Mouse (Mus musculus): ENCODE results near the gene Gm20716.

Gene Gm20716

GRCm38 (mm10) chr2:168230773-168231470 is 758 bp upstream of the Gm20716 start:
- intact Hi-C loops (cut with DNase I) = no loop called here

GRCm38 (mm10) chr2:168229116-168230025 is 793 bp downstream of the Gm20716 start:
- intact Hi-C loops (cut with DNase I) = no loop called here

- intact Hi-C loops (cut with DNase I) = no loop called here
These were observed 6.8 kb downstream of the Gm20716 start for GRCm38 (mm10) chr2:168223326-168223725.

DNA sequence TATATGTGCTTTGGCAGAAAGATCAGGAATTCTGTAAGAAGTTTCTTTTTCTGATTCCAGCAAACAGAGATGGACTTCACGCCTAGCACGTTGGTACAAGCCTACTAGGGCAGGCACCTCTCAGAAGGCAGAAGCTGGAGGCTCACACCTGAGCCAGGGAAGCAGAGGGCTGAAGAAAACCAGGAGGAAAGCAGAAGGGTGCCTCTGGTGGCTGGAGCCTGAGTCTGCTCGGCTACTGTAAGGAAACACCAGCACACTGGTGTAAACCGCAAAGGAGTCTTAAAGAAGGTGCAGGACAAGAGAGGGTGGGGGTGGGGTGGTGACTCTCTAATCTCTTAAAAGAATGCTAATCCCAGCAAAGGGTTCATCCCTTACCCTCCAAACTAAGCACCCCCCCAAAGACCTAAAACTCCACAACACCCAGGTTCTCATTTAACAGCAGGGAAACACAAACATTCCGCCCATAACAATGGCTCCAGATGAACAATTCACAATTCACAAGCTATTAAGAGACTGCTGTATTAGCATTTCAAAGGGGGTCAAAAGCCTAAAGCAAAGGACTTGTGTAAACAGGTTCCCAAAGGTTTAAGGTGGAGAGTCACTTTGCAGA is 16.3 kb downstream of the Gm20716 start:
- intact Hi-C loops (cut with DNase I) = no loop called here

GRCm38 (mm10) chr2:168207883-168208282 is 22.3 kb downstream of the Gm20716 start:
- intact Hi-C loops (cut with DNase I) = loop anchor here (5.0 kb wide), 1 partner anchor 91 kb away; no protein-coding TSS in a partner anchor

DNA sequence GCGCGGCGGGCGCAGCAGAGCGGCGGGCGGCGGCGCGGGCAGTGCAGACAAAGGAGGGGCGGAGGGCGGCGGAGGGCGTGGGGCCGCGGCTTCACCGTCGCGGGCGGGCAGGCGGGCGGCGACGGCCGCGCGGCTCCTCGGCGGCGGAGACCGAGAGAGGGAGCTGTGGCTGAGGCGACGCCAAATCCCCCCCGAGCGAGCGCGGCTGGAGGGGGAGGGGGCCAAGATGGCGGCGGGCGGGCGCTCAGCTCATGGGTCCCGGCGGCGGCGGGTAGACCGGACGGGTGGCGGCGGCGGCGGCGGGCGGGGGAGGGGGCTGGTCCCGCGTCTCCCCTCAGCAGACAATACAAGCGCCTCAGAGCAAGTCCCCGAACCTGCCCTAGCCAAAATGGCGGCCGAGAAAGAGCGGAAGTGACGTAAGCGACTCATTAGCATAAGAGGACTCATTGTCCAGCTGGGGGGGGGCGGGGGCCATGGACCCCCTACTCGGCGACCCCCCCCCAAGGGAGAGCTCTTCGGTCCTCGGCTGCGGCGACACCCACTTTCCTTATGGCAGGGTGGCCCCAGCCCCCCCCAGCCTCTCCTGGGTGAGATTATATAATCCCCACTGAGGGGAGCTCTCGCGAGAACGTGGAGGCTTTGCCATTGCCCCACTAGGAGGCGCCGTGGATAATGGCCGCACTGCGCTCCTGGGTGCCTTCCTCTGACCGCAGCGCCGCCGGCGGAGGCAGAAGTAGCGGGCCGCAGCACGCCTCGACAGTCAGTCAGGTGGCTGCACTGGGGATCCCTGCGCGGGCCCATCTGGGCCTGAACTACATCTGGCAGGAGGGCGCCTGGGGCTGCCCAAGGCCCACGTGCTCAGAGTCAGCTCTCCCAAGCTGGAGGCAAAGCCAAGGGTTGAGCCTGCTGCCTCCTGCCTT is 23.2 kb downstream of the Gm20716 start, which contains the start of gene Adnp:
TSS of gene Adnp (minus strand) at position 388 of the 920 bp plus-strand sequence.
- intact Hi-C loops (cut with DNase I) = loop anchor here (5.0 kb wide), 1 partner anchor 90 kb away; no protein-coding TSS in a partner anchor

GRCm38 (mm10) chr2:168205681-168206631 is 24.2 kb downstream of the Gm20716 start:
- intact Hi-C loops (cut with DNase I) = loop anchor here (5.0 kb wide), 1 partner anchor 89 kb away; no protein-coding TSS in a partner anchor

- intact Hi-C loops (cut with DNase I) = loop anchor here (5.0 kb wide), 1 partner anchor 88 kb away; no protein-coding TSS in a partner anchor
These were observed 24.9 kb downstream of the Gm20716 start for GRCm38 (mm10) chr2:168205265-168205664.

- intact Hi-C loops (cut with DNase I) = loop anchor here (5.0 kb wide), 2 partner anchors 37 to 72 kb away; no protein-coding TSS in a partner anchor
These were observed 25.6 kb downstream of the Gm20716 start for GRCm38 (mm10) chr2:168204476-168204999.

DNA sequence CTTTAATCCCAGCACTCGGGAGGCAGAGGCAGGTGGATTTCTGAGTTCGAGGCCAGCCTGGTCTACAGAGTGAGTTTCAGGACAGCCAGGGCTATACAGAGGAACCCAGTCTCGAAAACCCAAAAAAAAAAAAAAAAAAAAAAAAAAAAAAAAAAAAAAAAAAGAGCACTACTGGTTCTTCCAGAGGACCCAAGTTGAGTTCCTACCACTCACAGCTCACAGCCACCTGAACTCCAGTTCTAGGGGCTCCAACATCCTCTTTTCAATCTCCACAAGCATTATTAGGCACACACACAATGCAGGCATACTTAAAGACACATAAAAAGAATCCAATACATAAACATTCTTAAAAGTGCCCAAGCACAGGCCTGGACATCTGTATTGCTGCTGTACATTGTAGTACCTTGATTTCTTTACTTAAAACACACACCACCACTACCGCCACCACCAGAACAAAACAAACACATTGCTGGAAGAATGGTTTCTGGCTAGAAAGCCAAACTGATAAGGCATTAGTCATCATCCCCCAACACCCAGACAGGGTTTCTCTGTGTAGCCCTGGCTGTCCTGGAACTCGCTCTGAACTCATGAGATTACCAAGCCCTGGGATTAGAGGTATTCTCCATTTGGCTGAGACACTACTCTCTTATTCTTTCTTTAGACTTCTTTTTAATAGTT is 30.0 kb downstream of the Gm20716 start:
- intact Hi-C loops (cut with DNase I) = loop anchor here (5.0 kb wide), 2 partner anchors 33 to 68 kb away; no protein-coding TSS in a partner anchor

DNA sequence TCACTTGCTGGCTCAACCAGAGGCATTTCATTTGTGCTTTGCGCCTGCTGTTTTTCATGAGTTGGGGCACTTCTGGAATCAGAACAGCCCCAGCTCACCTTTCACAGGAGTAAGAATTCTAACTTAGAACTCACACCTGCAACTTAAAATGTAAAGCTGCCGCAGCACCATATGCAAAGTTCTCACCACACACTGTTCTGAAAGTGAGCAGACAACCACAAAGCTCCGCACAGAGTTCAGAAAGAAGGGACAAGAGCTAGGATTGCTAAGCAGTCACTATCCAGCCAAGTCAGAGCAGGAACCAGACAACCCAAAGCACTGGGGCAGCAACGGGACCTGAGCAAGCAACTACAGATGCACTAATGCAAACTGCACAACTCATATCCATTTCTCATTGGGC is 30.7 kb downstream of the Gm20716 start:
- intact Hi-C loops (cut with DNase I) = no loop called here

GRCm38 (mm10) chr2:168198421-168198820 is 31.7 kb downstream of the Gm20716 start:
- intact Hi-C loops (cut with DNase I) = no loop called here

DNA sequence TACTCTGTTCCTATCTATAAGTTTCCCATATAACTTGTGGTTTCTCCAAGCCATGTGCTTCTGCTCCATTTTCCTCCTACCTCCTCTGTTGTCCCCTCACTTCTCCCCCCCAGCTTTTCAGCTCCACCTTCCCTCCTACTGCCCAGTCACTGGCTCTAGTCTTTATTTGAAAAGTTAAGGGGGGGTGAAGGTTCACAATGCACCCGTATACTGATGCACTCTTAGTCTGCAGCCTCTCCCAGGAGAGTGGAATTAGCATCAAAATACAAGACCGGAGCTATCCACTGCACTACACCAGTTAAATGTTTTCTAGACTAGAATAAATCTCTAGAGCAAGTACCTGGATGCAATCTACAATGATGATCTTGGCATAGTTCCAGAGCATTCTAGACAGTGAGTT is 34.4 kb downstream of the Gm20716 start:
- intact Hi-C loops (cut with DNase I) = no loop called here

- intact Hi-C loops (cut with DNase I) = no loop called here
These were observed 36.5 kb downstream of the Gm20716 start for GRCm38 (mm10) chr2:168193685-168194084.

GRCm38 (mm10) chr2:168191856-168192255 is 38.3 kb downstream of the Gm20716 start:
- intact Hi-C loops (cut with DNase I) = no loop called here

- intact Hi-C loops (cut with DNase I) = no loop called here
These were observed 54.2 kb downstream of the Gm20716 start for GRCm38 (mm10) chr2:168175946-168176345.

DNA sequence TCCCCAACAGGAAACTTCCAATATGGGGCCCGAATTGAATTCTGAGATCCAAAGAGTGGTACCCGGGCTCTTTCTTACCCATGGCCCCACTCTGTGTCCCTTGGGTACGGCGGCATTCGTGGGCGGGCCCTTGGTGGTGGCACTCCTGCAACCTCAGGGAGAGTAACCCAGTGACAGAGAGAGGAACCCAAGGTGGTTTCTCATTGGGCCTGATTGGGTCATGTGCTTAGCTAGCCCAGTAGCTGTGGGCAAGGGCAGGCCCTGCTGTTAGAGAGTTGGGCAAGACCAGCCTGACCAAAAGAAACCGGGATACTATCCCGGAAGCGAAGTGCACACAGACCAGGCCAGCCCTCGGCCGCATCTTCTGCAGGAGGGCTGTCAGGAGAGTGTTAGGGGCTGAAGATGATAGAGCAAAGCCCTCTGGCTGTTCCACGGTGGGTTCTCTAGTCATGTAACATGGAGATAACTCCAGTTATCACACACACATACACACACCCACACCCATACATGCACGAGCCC is 59.9 kb downstream of the Gm20716 start:
- intact Hi-C loops (cut with DNase I) = no loop called here

GRCm38 (mm10) chr2:168169800-168170113 is 60.4 kb downstream of the Gm20716 start:
- intact Hi-C loops (cut with DNase I) = loop anchor here (5.0 kb wide), 1 partner anchor 33 kb away; no protein-coding TSS in a partner anchor

Data from adrenal gland (tissue).